Mouse (Mus musculus) cortical plate, adult 2 months (tissue): ENCODE results near the gene Hist1h4d.
"Not testable (repeated sequence)": the region's sequence is repeated elsewhere in the genome, so short reads cannot be mapped to it uniquely, and the experiment has no call there.

Source experiments
- CTCF ChIP-seq: fragments of 200-500 bp; IDR thresholded peaks from 2 replicates; pipeline ENCODE4 v1.5.1; 2011; ENCODE audit warnings: mild to moderate bottlenecking, control low read depth, low read length; ENCODE audit not compliant: insufficient read depth; ENCODE audit errors: extremely low read depth
- POLR2A ChIP-seq: fragments of 200-500 bp; IDR thresholded peaks from 2 replicates; pipeline ENCODE4 v1.6.1; 2011; ENCODE audit warnings: mild to moderate bottlenecking, low read length, control low read depth; ENCODE audit not compliant: insufficient read depth; ENCODE audit errors: extremely low read depth

DNA sequence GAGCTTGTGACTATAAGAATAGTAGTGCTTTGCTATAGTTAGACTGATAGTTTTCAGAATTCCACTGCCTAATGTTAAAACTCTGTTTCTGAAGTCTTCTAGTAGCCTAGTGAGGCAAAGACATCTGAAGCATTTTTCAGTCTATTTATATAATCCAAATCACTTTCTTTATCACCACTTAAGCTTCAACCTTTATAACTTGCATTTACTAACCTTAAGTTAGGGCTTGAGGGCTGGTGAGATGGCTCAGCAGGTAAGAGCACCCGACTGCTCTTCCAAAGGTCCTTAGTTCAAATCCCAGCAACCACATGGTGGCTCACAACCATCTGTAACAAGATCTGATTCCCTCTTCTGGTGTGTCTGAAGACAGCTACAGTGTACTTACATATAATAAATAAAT, 41.6 kb upstream of the Hist1h4d start:
- TF ChIP-seq CTCF, POLR2A: not testable (repeated sequence)
